Mouse (Mus musculus) common myeloid progenitor, adult 5-6 weeks (primary cell): ENCODE data around the gene Mrtfb. TPM values are rescaled to one million over a fixed set of nuclear protein-coding genes. Genes with fewer than 3 reads are reported as not detected.

ENCODE experiments used
- ATAC-seq: replicated peaks from 2 replicates; pipeline ENCODE4 v1.8.0; 2016; ENCODE audit warnings: low read depth, mild to moderate bottlenecking, moderate TSS enrichment, inconsistent platforms; ENCODE audit not compliant: poor library complexity, severe bottlenecking
- total RNA-seq: library from RNA; stranded (forward); fragments of 200-1000, 187-1606 nt; gene quantifications from 2 replicates; pipeline ENCODE4 v1.2.3, GENCODE M21; 2017

Gene Mrtfb
- total RNA-seq, 1 experiment from 2014 or later = 8.8 TPM

- no peak for ATAC-seq
Observed at GRCm38 (mm10) chr16:13426831-13427589, 170.7 kb downstream of the Mrtfb start.

- ATAC-seq = peak; percentile 31
Observed at GRCm38 (mm10) chr16:13428077-13428476, 171.8 kb downstream of the Mrtfb start.

- ATAC-seq = no peak
Observed at GRCm38 (mm10) chr16:13428806-13429205, 172.5 kb downstream of the Mrtfb start.

- ATAC-seq = no peak
Observed at GRCm38 (mm10) chr16:13429921-13430606, 173.8 kb downstream of the Mrtfb start.

GRCm38 (mm10) chr16:13430940-13431339, 174.7 kb downstream of the Mrtfb start:
- ATAC-seq = no peak

DNA sequence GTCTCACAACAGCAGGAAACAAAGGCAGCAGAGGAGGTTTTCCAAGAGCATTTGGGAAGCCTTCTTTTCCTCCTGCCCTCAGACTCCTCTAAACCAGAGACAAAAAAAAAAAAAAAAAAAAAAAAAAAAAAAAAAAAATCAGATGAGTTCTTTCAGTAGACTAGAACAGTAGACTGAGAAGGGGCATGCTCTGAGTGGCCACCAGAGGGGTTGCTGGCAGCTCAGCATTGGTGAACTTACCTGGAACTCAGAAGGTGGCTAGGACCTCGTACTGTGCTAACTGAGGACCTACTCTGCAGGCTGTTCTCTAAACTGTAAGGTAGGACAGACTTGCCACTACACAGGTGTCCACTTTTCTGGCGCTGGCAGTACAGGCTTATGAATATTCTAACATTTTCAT, 179.3 kb downstream of the Mrtfb start:
- no peak for ATAC-seq

GRCm38 (mm10) chr16:13437037-13437769, 180.9 kb downstream of the Mrtfb start:
- ATAC-seq = peak; percentile 75

- peak; percentile 62 for ATAC-seq
Observed at GRCm38 (mm10) chr16:13437770-13438372, 181.6 kb downstream of the Mrtfb start.

- peak; percentile 34; the same call in 1 of the 2 replicates for ATAC-seq
Observed at GRCm38 (mm10) chr16:13440468-13440867, 184.2 kb downstream of the Mrtfb start.

DNA sequence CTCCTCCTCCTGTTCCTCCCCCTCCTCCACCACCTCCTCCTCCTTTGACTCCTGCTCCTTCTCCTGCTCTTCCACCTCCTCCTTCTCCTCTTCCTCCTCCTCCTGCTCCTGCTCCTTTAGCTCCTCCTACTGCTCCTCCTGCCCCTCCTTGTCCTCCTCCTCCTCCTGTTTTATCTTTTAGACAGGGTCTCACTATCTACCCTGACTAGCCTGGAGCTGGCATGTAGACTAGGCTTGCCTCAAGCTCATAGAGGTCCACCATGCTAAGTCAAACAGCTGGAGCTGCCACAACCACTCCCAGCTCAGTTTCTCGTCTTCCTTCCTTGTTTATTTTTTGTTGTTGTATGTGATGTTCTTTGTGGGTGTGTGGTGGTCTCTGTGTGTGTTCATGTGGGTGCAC, 187.5 kb downstream of the Mrtfb start:
- no peak for ATAC-seq

GRCm38 (mm10) chr16:13445461-13445860, 189.2 kb downstream of the Mrtfb start:
- ATAC-seq = no peak

GRCm38 (mm10) chr16:13446488-13446887, 190.2 kb downstream of the Mrtfb start:
- 0 out of 2 replicates have a peak, but pooled peaks have one; percentile 9 for ATAC-seq

DNA sequence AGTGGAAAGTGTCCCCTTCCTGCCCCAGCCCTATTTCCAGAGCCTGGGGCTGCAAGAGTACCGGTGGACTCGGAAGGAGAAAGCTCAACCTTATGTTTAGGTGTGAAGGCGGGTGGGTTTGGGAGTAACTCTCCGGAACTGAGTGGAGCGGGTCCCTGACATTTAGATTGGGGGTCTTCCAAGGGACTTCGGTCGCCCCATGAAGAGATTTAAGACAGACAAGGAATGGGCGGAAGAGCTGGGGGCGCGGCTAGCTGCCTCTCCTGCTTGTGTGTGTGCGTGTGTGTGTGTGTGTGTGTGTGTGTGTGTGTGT, 190.6 kb downstream of the Mrtfb start:
- no peak for ATAC-seq

GRCm38 (mm10) chr16:13447284-13448050, 191.2 kb downstream of the Mrtfb start:
- peak; percentile 6; the same call in 1 of the 2 replicates for ATAC-seq

DNA sequence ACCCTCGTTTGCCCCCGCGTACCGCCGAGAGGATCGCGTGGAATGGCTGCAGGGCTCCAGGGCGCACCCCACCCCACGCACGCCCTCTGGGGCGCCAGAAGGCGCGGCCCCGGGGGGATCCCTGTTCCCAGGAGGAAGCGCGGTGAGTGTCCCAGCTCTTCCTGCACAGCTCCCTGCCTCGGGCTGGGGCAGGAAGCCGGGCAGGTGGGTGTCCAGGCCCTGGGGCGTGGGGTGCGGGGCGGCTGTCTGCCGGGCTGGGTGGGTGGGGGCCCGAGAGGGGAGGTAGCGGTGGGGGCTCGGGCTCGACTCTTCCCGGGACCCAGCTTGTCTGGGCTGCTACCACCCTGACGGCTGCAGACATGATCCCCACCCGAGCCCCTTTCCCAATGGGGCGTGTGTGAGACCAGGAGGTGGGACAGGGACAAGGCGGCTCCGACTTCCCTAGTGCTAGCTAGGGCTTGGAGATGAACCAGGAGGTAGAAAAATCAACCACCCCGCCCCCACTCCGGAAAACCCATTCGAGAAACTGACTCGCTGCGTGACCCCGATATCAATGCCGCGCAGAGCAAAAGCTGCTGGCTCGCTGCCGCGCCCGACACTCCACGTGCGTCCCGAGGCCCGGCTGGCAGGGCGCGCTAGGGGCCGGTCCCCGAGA, 191.9 kb downstream of the Mrtfb start:
- ATAC-seq = peak; percentile 51

GRCm38 (mm10) chr16:13448706-13449090, 192.4 kb downstream of the Mrtfb start:
- no peak for ATAC-seq

DNA sequence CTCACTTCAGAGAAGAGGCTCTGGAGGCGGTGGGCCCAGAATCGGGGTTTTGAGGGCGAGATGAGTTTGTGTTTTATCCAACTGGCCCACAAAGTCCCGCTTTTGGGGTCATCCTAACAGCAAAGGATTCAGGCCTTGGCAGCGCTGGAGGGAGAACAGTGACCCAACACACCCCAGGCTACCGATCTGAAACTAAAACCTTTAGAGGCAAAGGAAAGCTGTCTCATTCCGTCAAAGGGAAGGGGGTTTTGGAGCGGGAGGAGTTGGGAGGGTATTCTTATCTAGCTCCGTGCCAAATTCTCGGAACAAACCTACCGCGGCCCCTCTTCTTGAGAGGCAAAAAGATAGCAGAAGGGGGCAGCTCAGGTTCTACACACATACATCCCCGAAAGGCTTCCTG, 193.2 kb downstream of the Mrtfb start:
- no peak for ATAC-seq

GRCm38 (mm10) chr16:13450831-13451230, 194.6 kb downstream of the Mrtfb start:
- ATAC-seq = no peak

DNA sequence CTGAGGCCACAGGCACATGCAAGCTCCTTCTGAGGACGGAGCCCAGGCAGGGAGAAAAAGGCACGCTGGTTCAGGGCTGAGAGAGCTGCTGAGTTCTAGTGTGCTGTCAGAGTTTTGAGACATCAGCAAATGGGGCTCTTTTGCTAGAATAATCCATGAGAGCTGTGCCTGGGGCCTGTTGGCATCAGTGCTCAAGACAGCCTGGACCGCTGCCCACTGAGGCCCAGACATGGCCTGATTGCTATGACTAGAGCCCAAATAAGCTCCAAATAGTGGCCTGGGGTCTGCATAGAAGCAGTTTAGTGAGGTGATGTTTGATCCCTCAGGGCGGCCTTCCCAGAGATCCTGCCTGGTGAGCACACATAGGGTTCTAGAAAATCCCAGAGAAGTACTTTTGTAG, 195.7 kb downstream of the Mrtfb start:
- no peak for ATAC-seq
